Mouse (Mus musculus): ENCODE results near the gene Otud7b.
"Not testable (repeated sequence)": the region's sequence is repeated elsewhere in the genome, so short reads cannot be mapped to it uniquely, and the experiment has no call there.

Otud7b gene

DNA sequence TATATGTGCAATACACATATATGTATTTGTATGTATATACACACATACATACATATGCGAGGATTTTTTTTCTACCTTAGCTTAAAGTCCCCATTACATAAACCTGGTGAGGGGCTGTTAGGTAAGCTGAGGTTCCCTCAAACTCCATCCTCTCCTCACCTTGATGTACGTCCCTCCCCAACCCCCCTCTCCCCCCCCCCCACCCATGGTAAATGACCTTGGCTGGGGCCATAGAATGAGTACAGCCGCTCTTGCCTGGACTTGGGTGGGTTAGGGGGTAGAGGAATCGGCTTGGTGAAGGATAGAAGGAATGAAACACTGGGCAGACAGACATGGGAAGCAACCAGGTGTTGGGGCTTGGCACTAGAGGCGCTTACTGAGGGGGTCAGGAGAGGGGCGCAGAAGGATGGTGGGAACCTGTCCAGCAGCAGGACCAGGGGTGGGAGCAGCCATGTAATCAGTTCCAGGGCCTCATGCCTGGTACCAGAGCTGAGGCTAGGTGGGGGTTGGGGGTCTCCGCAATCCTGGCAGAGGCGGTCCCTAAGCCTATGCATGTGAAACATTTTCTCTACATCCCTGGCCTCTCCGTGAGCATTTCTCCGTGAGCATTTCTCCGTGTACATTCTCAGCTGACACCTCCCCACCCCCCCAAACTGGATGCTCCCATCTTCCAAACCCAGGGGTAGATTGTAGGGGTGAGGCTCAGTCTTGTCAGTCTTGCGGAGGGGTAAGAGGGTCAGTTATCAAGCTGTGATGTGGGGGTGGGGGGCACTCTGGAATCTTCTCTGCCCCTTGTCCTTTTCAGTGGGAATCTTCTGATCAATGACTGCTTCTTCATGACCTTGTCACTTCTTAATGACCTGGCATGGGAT, 77.4 kb downstream of the Otud7b start:
- DNase-seq: no peak

DNA sequence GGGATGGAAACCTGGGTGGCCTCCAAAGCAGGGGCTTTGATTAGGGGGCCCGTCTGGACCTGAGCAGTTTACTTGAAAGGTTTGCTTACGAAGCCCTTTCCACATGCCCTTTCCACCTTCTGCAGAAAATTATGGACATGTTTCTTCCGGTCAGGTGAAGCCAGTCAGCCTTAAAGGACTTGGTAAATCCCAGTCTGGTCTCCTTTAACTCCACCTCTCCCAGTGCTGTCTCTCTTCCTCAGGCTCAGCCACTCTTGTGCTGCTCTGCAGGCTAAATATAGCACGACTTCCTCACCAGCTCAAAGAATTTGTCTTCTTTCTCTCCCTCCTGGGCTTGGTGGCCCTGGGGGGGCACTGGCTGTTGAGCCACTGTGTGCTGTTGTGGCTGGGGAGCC, 78.1 kb downstream of the Otud7b start:
- no peak for DNase-seq

DNA sequence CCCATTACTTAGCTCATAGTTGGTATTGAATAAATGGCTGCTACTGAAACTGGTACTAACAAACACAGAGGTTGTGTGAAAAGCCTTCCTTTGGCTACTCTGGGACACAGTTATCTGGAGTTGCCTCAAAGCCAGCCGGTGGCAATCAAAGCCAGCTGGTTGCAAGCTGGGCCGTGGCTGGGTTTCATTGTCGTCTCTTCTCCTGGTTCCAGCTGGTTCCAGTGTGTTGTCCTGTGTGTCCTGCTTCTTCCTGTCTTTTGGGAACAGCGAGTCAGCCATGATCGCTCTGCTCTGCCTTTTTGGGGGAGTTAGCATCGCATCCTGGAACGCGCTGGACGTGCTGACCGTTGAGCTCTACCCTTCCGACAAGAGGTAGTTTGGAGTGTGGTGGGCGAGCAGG, 88.7 kb downstream of the Otud7b start:
- no peak for DNase-seq

DNA sequence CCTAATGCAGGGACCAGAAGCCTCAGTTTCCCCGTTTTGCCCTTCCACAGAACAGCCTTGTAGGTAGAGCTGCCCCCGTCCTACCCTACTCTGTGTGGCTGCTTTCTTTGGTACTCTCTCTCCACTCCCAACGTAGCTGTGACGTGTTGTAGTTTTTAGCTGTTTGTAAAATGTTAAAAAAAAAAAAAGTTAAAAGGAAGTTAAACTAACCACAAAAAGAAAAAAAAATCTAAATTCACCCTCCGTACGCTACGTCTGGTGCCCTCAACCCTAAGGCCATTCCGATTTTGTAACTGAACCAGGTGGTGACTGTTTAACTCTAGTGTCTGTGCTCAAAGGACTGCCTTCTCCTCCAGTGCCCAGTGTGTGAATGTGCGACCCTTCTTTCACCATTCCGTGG, 90.6 kb downstream of the Otud7b start:
- no peak for DNase-seq

DNA sequence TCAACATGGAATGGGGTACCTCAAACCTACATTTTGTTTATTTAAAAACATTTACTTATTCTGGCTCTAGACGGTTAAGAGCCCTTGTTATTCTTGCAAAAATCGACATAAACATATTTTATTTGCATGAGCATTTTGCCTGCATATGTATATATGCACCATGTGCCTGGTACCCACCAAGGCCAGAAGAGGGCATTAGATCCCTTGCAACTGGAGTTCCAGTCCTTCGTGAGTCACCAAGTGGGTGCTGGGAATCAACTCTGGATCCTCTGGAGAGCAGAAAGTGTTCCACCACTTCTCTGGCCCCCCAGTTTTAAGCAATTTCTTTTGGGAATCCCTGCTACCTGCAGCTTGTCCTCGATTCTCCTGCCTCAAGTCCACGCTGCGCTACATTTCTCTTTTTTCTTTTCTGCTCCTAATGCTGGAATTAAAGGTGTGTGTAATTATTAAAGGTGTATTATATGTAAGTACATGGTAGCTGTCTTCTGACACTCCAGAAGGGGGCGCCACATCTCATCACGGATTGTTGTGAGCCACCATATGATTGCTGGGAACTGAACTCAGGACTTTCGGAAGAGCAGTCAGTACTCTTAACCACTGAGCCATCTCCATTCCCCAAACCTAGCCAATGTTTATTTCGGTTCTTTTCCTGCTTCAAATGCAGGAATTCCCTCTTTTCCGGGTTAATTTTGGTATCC, 91.4 kb downstream of the Otud7b start:
- DNase-seq: no peak

DNA sequence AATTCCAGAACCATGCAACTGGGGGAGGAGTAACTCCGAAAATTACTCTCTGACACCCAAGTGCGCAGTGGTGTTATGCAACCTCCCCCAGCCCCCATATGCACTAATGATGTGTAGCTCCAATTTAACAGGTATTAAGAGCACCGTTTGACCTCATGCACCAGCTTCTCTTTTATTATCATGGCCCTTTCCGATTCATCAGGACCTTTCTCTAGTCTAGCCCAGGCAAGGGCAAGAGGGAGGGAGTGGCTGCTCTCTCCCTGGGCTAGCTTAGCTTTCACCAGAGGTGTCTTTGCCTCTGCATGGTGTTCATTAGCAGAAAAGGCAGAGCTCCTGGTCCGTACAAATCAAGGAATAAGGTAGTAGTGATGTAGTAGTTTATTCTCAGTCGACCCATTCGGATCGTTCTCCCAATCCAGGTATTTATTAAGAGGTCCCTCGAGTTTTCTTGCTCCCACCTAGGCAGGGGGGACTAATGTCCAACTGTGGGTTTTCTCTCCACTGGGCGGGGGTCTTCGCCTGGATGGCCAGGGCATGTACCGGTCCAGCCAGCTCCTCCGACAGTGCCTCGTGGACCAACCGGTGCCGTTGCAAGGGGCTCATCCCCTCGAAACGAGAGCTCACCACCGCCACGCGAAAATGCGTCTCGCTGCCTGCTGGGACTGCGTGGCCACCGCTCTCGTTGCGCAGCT, 92.3 kb downstream of the Otud7b start:
- DNase-seq: no peak

DNA sequence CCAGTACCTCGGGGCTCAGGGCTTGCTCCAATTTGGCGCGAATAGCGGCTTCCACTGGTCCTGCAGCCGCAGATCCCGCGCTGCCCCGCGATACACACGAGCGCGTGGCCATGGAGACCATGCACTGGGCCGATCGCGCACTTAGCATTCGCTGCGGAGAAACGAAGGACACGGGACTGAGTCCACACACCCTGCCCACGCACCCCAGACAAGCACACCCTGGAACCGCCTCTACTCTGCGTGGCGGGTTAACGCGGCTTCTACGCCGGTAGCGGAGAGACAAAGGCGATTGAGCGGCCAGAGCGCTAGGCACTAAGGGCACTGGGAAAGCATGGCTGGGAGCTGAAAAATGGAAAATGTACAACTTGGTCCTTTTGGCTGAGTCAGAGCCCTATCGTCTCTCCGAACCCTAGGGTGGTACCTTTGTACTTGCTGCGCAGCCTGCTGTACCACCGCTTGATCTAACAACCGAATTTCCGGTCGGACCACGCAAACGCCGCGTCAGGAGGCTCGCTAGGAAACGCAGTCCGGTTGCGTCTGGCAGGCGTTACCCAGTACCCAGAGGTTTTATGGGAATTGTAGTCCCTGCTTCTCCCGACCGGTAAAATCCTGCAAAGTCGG, 92.9 kb downstream of the Otud7b start:
- DNase-seq: peak; percentile 87

DNA sequence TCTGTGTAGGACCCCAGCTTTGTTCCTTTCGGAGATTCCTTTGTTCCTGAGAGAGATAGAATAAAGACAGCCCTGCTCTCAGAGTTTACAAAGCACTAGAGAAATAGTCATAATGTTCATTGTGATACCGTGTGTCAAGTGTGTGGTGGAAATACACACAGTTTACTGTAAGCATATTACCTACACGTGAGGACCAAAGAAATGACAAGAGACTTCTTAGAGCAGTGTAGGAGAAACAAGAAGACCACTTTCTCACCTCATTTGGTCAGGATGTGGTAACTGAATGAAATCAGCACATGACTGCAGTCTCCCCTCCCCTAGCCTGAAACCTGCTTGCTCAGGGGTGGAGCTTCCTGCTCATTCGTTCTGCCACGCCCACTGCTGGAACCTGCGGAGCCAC, 93.9 kb downstream of the Otud7b start:
- DNase-seq: no peak

DNA sequence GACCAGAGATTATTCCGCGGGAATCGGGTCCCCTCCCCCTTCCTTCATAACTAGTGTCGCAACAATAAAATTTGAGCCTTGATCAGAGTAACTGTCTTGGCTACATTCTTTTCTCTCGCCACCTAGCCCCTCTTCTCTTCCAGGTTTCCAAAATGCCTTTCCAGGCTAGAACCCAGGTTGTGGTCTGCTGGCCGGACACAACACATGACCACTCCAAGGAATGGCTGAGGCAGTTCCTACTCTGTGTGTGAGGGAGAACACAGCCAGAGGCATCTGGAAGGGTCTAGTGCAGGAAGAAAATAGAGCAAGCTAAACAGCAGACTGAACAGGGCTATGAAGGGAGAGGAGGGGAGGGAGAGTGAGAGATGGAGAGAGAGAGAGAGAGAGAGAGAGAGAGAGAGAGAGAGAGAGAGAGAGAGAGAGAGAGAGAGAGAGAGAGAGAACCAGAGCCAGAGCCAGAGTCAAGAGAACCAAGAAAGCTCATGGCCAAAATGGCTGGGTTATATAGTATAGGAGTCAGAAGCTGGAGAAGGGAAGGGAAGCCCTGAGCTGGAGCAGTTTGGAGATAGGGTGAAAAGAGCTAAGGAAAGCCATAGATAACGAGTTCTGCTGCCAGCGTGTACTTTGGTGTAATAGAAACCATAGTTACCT, 94.4 kb downstream of the Otud7b start:
- not testable (repeated sequence) for DNase-seq

DNA sequence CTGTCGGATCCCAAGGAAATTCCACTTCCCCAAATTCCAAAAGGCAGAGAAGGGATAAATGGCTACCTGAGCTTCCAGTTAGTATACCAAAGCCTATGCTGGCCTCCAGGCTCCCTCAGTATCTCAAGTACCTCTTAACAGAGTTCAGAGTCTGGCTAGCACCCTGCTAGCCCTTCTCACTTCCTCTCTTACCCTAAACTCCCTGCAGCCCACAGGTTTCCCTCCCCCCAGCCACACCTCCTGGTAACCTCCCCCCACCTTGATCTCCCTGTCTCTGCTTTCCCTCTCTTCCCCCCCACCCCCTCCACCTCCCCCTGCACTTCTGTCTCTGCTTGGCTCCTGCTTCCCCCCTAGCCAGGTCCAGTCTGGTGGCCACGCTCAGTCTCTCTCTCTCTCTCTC, 95.4 kb downstream of the Otud7b start:
- no peak for DNase-seq

DNA sequence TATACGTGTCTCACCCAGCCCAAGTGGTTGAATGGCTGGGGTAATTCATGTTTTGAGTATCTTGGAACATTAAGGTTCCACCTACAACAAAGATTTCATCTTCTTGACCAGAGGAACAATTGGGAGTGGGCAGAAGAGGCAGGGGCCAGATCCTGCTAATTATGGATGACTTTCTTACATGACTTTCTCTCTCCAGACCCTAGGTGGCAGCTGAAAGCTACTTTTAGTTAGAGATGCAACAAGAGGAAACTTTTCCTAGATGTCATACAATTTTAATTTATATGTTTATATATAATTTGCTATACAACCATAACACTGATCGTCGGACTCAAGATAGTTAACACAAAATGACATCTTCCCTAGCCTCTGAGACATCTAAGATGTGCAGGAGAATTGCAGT, 103.5 kb downstream of the Otud7b start:
- DNase-seq: no peak

DNA sequence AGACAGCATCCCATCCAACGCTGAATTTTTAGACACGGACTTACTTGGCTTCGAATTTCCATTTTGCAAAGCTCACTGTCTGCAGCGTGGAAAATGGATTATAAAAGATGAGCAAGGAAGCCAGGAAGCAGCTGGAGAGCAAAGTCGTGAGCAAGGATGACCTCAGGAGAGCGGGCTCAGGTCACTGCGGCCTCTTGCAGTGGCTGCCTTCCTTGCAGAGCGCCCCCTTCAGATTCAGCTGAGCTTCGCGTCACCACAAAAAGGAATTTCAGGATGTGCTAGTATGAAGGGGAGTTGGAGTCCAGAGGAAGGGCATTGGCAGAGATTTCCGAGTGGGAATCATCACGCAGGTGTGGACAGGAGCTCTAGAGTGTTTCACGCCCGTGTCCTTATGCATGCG, 104.9 kb downstream of the Otud7b start:
- no peak for DNase-seq
